In the genomic region with DNA sequence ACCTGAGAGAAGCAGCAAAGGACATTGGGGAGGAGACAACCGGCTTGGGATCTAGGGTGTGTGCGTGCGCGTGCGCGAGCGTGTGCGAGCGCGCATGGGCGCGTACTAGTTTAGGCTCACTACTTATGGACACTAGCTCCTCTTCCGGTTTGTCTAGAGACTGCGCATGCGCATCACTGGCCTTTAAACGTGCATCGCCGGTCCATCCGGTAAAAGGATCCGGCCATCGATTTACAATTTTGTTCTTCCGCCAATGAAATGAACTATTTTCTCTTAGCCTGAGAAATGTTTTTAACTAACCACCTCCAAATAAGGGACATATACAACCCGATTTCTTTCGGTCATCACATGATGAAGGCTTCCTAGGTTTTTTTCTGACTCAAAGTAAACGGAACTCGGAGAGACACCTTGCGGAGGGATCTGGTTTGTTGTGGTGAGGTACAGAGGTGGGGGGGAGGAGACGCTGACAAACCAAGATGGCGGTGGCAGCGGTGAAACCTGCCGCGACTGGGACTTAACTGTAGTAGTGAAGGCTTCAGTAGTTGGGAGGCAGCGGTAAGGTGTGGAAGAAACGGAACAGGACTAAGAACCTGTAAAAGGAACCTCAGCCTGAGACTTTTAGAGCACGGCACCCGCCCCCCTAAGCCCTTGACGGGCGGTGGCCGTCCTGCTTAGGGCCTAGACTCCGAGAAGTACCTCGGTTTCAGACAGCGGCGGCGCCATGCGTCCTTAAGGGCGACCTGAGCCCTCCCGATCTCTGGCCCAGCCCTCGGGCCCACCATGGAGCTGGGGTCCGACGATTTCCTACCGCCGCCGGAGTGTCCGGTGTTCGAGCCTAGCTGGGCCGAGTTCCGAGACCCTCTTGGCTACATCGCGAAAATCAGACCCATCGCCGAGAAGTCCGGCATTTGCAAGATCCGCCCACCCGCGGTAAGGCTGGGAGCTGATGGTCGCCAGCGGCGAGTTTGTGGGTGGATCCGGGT, we compare ENCODE assay signal across 8 mouse cellular contexts. TPM values are rescaled to one million over a fixed set of nuclear protein-coding genes. Genes with fewer than 3 reads are reported as not detected.
A peak's percentile ranks its signal among the peaks of the same experiment; 100 is the strongest.
DNase-seq lines count a peak whose midpoint lies in the region; ATAC-seq and TF ChIP-seq lines count a peak whose summit lies in the region.

A gene (plus strand): TSS at position 240 of the 983 bp plus-strand sequence.

- H3K4me1 ChIP-seq in bone marrow, adult 2 months (ENCODE audit: control insufficient read depth, insufficient read depth, low read length): no peaks in the 10 kb centered on the region; the same call in 1 of the 2 replicates
- H3K4me1 ChIP-seq in embryonic facial prominence, embryonic 15.5 days: peaks cover 15% of the 10 kb centered on the region
- H3K4me1 ChIP-seq in limb, embryonic 14.5 days (ENCODE audit: control insufficient read depth, insufficient read depth, low read length): peaks cover 15% of the 10 kb centered on the region
- peaks cover 8% of the 10 kb centered on the region; the same call in 1 of the 2 replicates for H3K4me1 ChIP-seq in midbrain, postnatal 0 days (ENCODE audit: insufficient read depth, low read length)

- no peak for TF ChIP-seq CTCF in bone marrow, adult 2 months (IDR thresholded peaks at IDR 0.05; ENCODE audit: control insufficient read depth, insufficient read depth, low read length)
- peak; percentile 22; the same call in 1 of the 2 replicates for TF ChIP-seq CTCF in midbrain, postnatal 0 days (IDR thresholded peaks at IDR 0.05)

- H3K36me3 ChIP-seq in embryonic facial prominence, embryonic 15.5 days: peaks cover 6% of the 10 kb centered on the region; the same call in 1 of the 2 replicates
- H3K36me3 ChIP-seq in limb, embryonic 14.5 days (ENCODE audit: control insufficient read depth, insufficient read depth, low read length): peaks cover 7% of the 10 kb centered on the region
- H3K36me3 ChIP-seq in midbrain, postnatal 0 days (ENCODE audit: insufficient read depth, low read length): no peaks in the 10 kb centered on the region; the same call in 1 of the 2 replicates

- H3K27me3 ChIP-seq in embryonic facial prominence, embryonic 15.5 days: no peaks in the 10 kb centered on the region
- H3K27me3 ChIP-seq in limb, embryonic 14.5 days (ENCODE audit: control insufficient read depth, insufficient read depth, low read length): no peaks in the 10 kb centered on the region
- no peaks in the 10 kb centered on the region; the same call in 1 of the 2 replicates for H3K27me3 ChIP-seq in midbrain, postnatal 0 days (ENCODE audit: insufficient read depth, low read length)

- peak within 1 kb of the TSS; percentile 91 for H3K9ac ChIP-seq in embryonic facial prominence, embryonic 15.5 days
- H3K9ac ChIP-seq in limb, embryonic 14.5 days (ENCODE audit: low read depth, low read length, severe bottlenecking): peak within 1 kb of the TSS; percentile 91
- H3K9ac ChIP-seq in midbrain, postnatal 0 days (replicated peaks; ENCODE audit: low read length, poor library complexity, severe bottlenecking): peak within 1 kb of the TSS; percentile 92

- H3K4me3 ChIP-seq in bone marrow, adult 2 months (replicated peaks; ENCODE audit: control insufficient read depth, low read depth, low read length): peak within 1 kb of the TSS; percentile 84
- H3K4me3 ChIP-seq in embryonic facial prominence, embryonic 15.5 days (replicated peaks): peak within 1 kb of the TSS; percentile 87
- H3K4me3 ChIP-seq in limb, embryonic 14.5 days (replicated peaks; ENCODE audit: low read length): peak within 1 kb of the TSS; percentile 86
- H3K4me3 ChIP-seq in midbrain, postnatal 0 days (ENCODE audit: low read depth, low read length): peak within 1 kb of the TSS; percentile 94

- H3K4me2 ChIP-seq in embryonic facial prominence, embryonic 15.5 days (replicated peaks): peak within 1 kb of the TSS; percentile 56
- H3K4me2 ChIP-seq in limb, embryonic 14.5 days (replicated peaks; ENCODE audit: low read depth, low read length, severe bottlenecking): peak within 1 kb of the TSS; percentile 74
- H3K4me2 ChIP-seq in midbrain, postnatal 0 days (ENCODE audit: low read depth, low read length, poor library complexity, severe bottlenecking): peak within 1 kb of the TSS; percentile 73

- no peaks in the 10 kb centered on the region for H3K9me3 ChIP-seq in embryonic facial prominence, embryonic 15.5 days (replicated peaks)
- no peaks in the 10 kb centered on the region for H3K9me3 ChIP-seq in limb, embryonic 14.5 days (ENCODE audit: control insufficient read depth, low read length)
- H3K9me3 ChIP-seq in midbrain, postnatal 0 days (ENCODE audit: low read length): no peaks in the 10 kb centered on the region

- peak; percentile 98 for ATAC-seq in embryonic facial prominence, embryonic 15.5 days (ENCODE audit: insufficient number of reproducible peaks, low FRiP score, low TSS enrichment, low read depth)
- ATAC-seq in limb, embryonic 14.5 days (ENCODE audit: low FRiP score, low read depth): peak; percentile 98
- ATAC-seq in midbrain, postnatal 0 days (ENCODE audit: low FRiP score): peak; percentile 97

- TF ChIP-seq POLR2A in bone marrow, adult 2 months (IDR thresholded peaks at IDR 0.05; ENCODE audit: borderline replicate concordance, control insufficient read depth, low read depth, low read length): peak; percentile 52; the same call in 1 of the 2 replicates
- TF ChIP-seq POLR2A in limb, embryonic 14.5 days (IDR thresholded peaks at IDR 0.05; ENCODE audit: borderline replicate concordance, extremely low read depth, insufficient read depth, insufficient read length): peak; percentile 54; the same call in 1 of the 2 replicates

- peak; percentile 99 for DNase-seq in 416B (ENCODE audit: low read depth)
- peak; percentile 93 for DNase-seq in heart, adult 8-10 months (ENCODE audit: low spot score)
- peak; percentile 97 for DNase-seq in kidney, adult 9 months
- DNase-seq in limb, embryonic 14.5 days (ENCODE audit: low spot score): peak; percentile 99
- peak; percentile 99 for DNase-seq in midbrain, postnatal 0 days (ENCODE audit: low spot score)
- peak; percentile 80 to 93 for DNase-seq in spleen, postnatal 14 days (ENCODE audit: low spot score in 2 of 2)

- peak within 1 kb of the TSS; percentile 56 for H3K27ac ChIP-seq in bone marrow, adult 2 months (ENCODE audit: control insufficient read depth, insufficient read depth, low read depth, low read length, poor library complexity)
- H3K27ac ChIP-seq in embryonic facial prominence, embryonic 15.5 days (replicated peaks): peak within 1 kb of the TSS; percentile 80
- H3K27ac ChIP-seq in limb, embryonic 14.5 days (replicated peaks; ENCODE audit: low read depth, low read length): peak within 1 kb of the TSS; percentile 68
- H3K27ac ChIP-seq in midbrain, postnatal 0 days (ENCODE audit: low read depth, low read length): peak within 1 kb of the TSS; percentile 70

- WGBS in bone marrow, adult 2 months: under 1% methylated on average over 69 of the region's 69 CpGs
- WGBS in embryonic facial prominence, embryonic 15.5 days: under 1% methylated on average over 69 of the region's 69 CpGs
- under 1% methylated on average over 69 of the region's 69 CpGs for WGBS in limb, embryonic 14.5 days
- WGBS in midbrain, postnatal 0 days: 1% methylated on average over 69 of the region's 69 CpGs

RNA-seq across cellular contexts. Expression of the gene that starts here (rescaled TPM):
- 24.7 and 37.5 TPM in 2 replicates for polyA plus RNA-seq in bone marrow, adult 2 months (2011; ENCODE audit: insufficient read depth, insufficient read length, low replicate concordance, missing spikeins)
- 34.7 and 43.8 TPM in 2 replicates for polyA plus RNA-seq in embryonic facial prominence, embryonic 15.5 days (2015; fragmentation: Nextera tagmentation; extraction: Ambion mirVana)
- 10 to 100 TPM; 26.9 to 54.4 (median 37.6) TPM for total RNA-seq in heart, adult 8-10 months (2022)
- polyA plus RNA-seq in limb, embryonic 14.5 days (2012; rRNA removed): 48.2 and 56.7 TPM in 2 replicates
- polyA plus RNA-seq in limb, embryonic 14.5 days (2014; fragmentation: Nextera tagmentation; extraction: Ambion mirVana): 24.9 and 41.3 TPM in 2 replicates
- total RNA-seq in midbrain, postnatal 0 days (2014; rRNA removed): 54.4 and 58.3 TPM in 2 replicates
- polyA plus RNA-seq in midbrain, postnatal 0 days (2015; fragmentation: Nextera tagmentation; extraction: Ambion mirVana): 17.6 and 26.0 TPM in 2 replicates

Comparison
In these comparisons a context has a peak if more than half of its experiments do, and no peak if none do; other contexts are left out.
1. Peak in every context shown above with its lines: DNase-seq, ATAC-seq, H3K4me3 ChIP-seq and H3K27ac ChIP-seq.